Mouse (Mus musculus): ENCODE data around the gene Glipr1l1. TPM values are rescaled to one million over a fixed set of nuclear protein-coding genes. Genes with fewer than 3 reads are reported as not detected.
"Not testable (repeated sequence)": the region's sequence is repeated elsewhere in the genome, so short reads cannot be mapped to it uniquely, and the experiment has no call there.

Gene Glipr1l1
- polyA plus RNA-seq, 1 experiment from 2014 or later: not detected

- H3K4me1 ChIP-seq; ATAC-seq (ENCODE audit: insufficient number of reproducible peaks, low FRiP score, low TSS enrichment, low read depth); H3K9me3 ChIP-seq (replicated peaks); H3K27me3 ChIP-seq; H3K27ac ChIP-seq (replicated peaks); H3K4me2 ChIP-seq (replicated peaks); H3K4me3 ChIP-seq (replicated peaks); H3K36me3 ChIP-seq; H3K9ac ChIP-seq: not testable (repeated sequence)
- WGBS: 49% methylated on average over 2 of the region's 2 CpGs
These were observed 65.1 kb downstream of the Glipr1l1 start for GRCm38 (mm10) chr10:112125090-112125489.

- H3K4me2 ChIP-seq (replicated peaks); H3K4me3 ChIP-seq (replicated peaks); H3K9me3 ChIP-seq (replicated peaks); H3K27me3 ChIP-seq; H3K9ac ChIP-seq; H3K36me3 ChIP-seq; H3K27ac ChIP-seq (replicated peaks); ATAC-seq (ENCODE audit: insufficient number of reproducible peaks, low FRiP score, low TSS enrichment, low read depth); H3K4me1 ChIP-seq: not testable (repeated sequence)
- 72% methylated on average over 6 of the region's 6 CpGs for WGBS
These were observed 67.8 kb downstream of the Glipr1l1 start for GRCm38 (mm10) chr10:112127682-112128230.

Other genes starting within 250 kb of the Glipr1l1 start
- gene Krr1, start 87.5 kb upstream of the Glipr1l1 start, polyA plus RNA-seq (2015; fragmentation: Nextera tagmentation; extraction: Ambion mirVana): 34.7 and 36.3 TPM in 2 replicates
- 3.0 and 4.3 TPM in 2 replicates for gene Glipr1, start 57.6 kb upstream of the Glipr1l1 start, polyA plus RNA-seq (2015; fragmentation: Nextera tagmentation; extraction: Ambion mirVana)
- not detected in 2 replicates for gene Glipr1l2, start 23.2 kb downstream of the Glipr1l1 start, polyA plus RNA-seq (2015; fragmentation: Nextera tagmentation; extraction: Ambion mirVana)
- gene Glipr1l3, start 100.1 kb downstream of the Glipr1l1 start, polyA plus RNA-seq (2015; fragmentation: Nextera tagmentation; extraction: Ambion mirVana): 0.44 TPM in 1 of 2 replicates, not detected in the other
- gene Caps2, start 103.4 kb downstream of the Glipr1l1 start, polyA plus RNA-seq (2015; fragmentation: Nextera tagmentation; extraction: Ambion mirVana): 0.49 and 0.73 TPM in 2 replicates
- gene Kcnc2, start 210.9 kb downstream of the Glipr1l1 start, polyA plus RNA-seq (2015; fragmentation: Nextera tagmentation; extraction: Ambion mirVana): 1.1 and 1.2 TPM in 2 replicates

Data from embryonic facial prominence, embryonic 15.5 days (tissue).